Mouse (Mus musculus): ENCODE measurements around the gene Aqp1.

DNA sequence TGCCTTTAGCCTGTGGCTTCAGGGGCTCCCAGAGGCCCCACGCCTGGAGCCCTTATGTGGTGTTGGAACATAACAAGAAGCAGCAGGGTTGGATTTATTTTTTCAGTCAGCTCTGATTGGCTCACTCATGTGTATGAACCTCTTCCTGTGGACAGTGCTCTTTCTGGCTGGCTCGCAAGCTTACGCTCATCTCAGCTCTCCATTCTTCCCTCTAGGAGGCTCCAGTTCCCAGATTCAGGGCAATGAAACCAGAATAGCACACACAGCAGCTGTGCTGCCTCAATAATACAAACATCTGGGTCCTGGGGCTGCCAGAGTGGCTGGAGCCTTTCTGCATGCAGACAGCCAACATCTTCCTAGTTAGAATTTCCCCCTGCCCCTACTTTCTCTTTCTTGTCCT is 59.9 kb downstream of the Aqp1 start:
- no peak for TF ChIP-seq POLR2A (IDR thresholded peaks at IDR 0.05; ENCODE audit: low read depth, low read length)
- peak; percentile 5; the same call in 1 of the 2 replicates for TF ChIP-seq CTCF (IDR thresholded peaks at IDR 0.05; ENCODE audit: extremely low read depth, insufficient read length, insufficient replicate concordance, low read depth, low read length)
